Mouse (Mus musculus) limb, embryonic 11.5 days (tissue): ENCODE results near the gene Clstn1. TPM values are rescaled to one million over a fixed set of nuclear protein-coding genes. Genes with fewer than 3 reads are reported as not detected.

ENCODE experiments used
- ATAC-seq: fragments of 200-750 bp; cut with Nextera tagmentation; 2 replicates; pipeline ENCODE4 v1.8.0; 2017; ENCODE audit warnings: low read depth; ENCODE audit not compliant: insufficient number of reproducible peaks, low FRiP score, low TSS enrichment
- DNase-seq: peaks from one replicate; pipeline ENCODE4 v3.0.0-alpha.2; 2015; ENCODE audit warnings: low spot score
- H3K27ac ChIP-seq: fragments of 300-500 bp; sonication (generic); replicated peaks from 2 replicates; pipeline ENCODE4 v1.5.1; 2014; ENCODE audit warnings: low read depth, mild to moderate bottlenecking, low read length
- H3K27me3 ChIP-seq: fragments of 300-500 bp; sonication (generic); 2 replicates; pipeline ENCODE4 v1.6.1; 2014; ENCODE audit warnings: mild to moderate bottlenecking, low read length, mixed read lengths; ENCODE audit not compliant: control insufficient read depth, insufficient read depth
- H3K36me3 ChIP-seq: fragments of 300-500 bp; sonication (generic); 2 replicates; pipeline ENCODE4 v1.6.1; 2014; ENCODE audit warnings: mild to moderate bottlenecking, low read length, moderate library complexity, mixed read lengths; ENCODE audit not compliant: control insufficient read depth, insufficient read depth
- H3K4me1 ChIP-seq: fragments of 300-500 bp; sonication (generic); 2 replicates; pipeline ENCODE4 v1.6.1; 2014; ENCODE audit warnings: low read length, mixed read lengths; ENCODE audit not compliant: control insufficient read depth, insufficient read depth
- H3K4me2 ChIP-seq: fragments of 300-500 bp; sonication (generic); 2 replicates; pipeline ENCODE4 v1.6.1; 2014; ENCODE audit warnings: low read depth, mild to moderate bottlenecking, moderate library complexity; ENCODE audit not compliant: severe bottlenecking
- H3K4me3 ChIP-seq: fragments of 300-500 bp; sonication (generic); 2 replicates; pipeline ENCODE4 v1.5.1; 2014; ENCODE audit warnings: low read depth, low read length
- H3K9ac ChIP-seq: fragments of 300-500 bp; sonication (generic); 2 replicates; pipeline ENCODE4 v1.6.1; 2014; ENCODE audit warnings: mild to moderate bottlenecking, low read length
- H3K9me3 ChIP-seq: fragments of 300-500 bp; sonication (generic); 2 replicates; pipeline ENCODE4 v1.6.1; 2016; ENCODE audit warnings: low read length; ENCODE audit not compliant: control insufficient read depth
- WGBS: fragments of 180-500 bp; shearing (Covaris S2); extraction: QIAGEN DNeasy Blood & Tissue Kit; methylation state at CpG from one replicate; pipeline ENCODE4 v1.1.7; 2014; 5-methylcytosine and 5-hydroxymethylcytosine counted together
- polyA plus RNA-seq: library from polyadenylated mRNA; unstranded; fragments of >200 nt; fragmentation: Nextera tagmentation; extraction: Ambion mirVana; gene quantifications from 2 replicates; pipeline ENCODE4 v1.2.1, GENCODE M21; 2014

Gene Clstn1
- polyA plus RNA-seq, 1 experiment from 2014 or later, result 24.7 TPM

DNA sequence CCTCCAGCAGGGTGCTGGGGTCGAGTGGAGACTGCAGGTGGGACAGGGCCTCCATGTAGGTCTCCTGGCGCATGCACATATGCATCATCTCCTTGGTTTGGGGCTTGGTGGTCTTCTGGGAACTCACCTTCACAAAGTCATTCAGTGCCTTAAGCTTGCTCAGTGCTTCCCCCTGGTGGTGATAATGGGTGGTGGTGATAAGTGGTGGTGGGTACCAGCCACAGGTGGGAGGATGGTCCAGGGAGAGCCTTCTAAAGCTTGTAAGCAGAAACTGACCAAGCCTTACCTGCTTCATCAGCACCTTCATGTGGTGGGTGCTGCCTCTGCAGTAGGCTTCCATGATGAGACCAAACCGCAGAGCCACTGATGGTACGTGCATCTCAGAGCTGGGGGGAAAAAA, 68.0 kb downstream of the Clstn1 start:
- Histone ChIP-seq H3K36me3 (peaks cover 5% of the 10 kb centered on the region), H3K27ac (no peak overlapping the region), H3K27me3 (no peaks in the 10 kb centered on the region), H3K4me3 (no peak overlapping the region), H3K9me3 (no peaks in the 10 kb centered on the region), H3K9ac (no peak overlapping the region), H3K4me1 (no peaks in the 10 kb centered on the region), H3K4me2 (no peak overlapping the region)
- WGBS, result 94% methylated on average over 4 of the region's 4 CpGs
- peak; percentile 40 for DNase-seq
- no peak for ATAC-seq

DNA sequence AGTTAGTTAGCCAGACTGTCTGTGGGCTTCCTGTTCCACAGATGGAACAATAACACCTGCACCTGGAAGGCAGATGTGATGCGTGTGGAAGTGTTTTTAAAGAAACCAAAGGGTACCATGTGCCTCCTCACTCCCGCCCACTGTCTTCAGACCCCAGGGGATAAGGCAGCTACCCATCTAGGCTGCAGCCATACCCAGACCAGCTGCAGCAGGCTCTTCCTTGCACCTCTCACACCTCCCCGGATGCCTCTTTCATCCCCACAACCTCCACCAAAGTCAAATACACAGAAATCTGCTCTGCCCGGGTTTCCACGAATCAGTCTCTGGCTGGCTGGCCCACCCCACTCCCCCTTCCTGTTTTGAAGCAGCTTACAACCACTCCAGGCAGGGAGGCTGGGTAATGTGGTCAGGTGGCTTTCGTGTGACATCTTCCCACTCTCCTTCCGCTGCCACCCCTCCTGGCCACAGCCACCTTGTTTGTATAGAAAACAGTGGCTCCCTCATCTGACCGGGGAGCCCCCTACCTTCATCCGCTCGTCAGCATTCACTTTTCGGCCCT, 71.7 kb downstream of the Clstn1 start:
- no peak overlapping the region for H3K27ac ChIP-seq
- H3K27me3 ChIP-seq, result no peaks in the 10 kb centered on the region
- H3K9ac ChIP-seq, result no peak overlapping the region
- no peak overlapping the region for H3K4me2 ChIP-seq
- H3K4me3 ChIP-seq, result no peak overlapping the region
- no peak for ATAC-seq
- no peak for DNase-seq
- no peaks in the 10 kb centered on the region for H3K9me3 ChIP-seq
- 79% methylated on average over 11 of the region's 11 CpGs for WGBS
- 0 out of 2 replicates have a peak, but pooled peaks cover 2% of the 10 kb centered on the region for H3K36me3 ChIP-seq
- no peaks in the 10 kb centered on the region for H3K4me1 ChIP-seq

DNA sequence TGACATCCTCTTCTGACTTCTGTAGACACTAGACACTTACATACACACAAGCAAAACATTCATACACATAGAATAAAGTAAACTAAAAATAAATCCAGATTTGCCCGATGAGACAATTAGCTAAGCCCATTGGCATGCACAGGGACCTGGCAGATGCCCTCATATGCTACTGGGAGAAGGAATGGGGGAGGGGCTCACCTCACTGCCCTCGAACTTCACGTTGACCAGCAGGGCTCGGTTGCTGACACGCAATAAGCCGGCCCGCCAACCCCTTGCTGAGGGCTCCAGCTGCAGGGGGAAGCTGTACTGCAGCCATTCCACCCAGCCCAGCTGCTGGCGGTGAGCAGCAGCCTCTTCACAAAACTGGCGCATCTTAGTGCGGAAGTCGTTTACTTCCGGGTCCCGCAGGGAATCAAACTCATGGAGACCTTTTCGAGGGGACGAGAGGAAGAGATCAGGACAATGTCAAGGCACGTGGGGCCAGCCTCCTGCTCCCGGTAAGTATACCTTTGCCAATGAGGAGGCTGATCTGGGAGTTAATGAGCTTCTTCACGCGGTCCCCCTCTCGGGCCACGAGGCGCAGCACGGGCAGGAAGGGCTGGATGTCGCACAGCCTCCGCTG, 73.3 kb downstream of the Clstn1 start:
- Histone ChIP-seq H3K36me3 (0 out of 2 replicates have a peak, but pooled peaks cover 2% of the 10 kb centered on the region), H3K9me3 (no peaks in the 10 kb centered on the region), H3K27ac (no peak overlapping the region), H3K4me1 (no peaks in the 10 kb centered on the region), H3K4me2 (no peak overlapping the region), H3K4me3 (no peak overlapping the region), H3K27me3 (no peaks in the 10 kb centered on the region), H3K9ac (no peak overlapping the region)
- ATAC-seq, result no peak
- no peak for DNase-seq
- 74% methylated on average over 25 of the region's 25 CpGs for WGBS

DNA sequence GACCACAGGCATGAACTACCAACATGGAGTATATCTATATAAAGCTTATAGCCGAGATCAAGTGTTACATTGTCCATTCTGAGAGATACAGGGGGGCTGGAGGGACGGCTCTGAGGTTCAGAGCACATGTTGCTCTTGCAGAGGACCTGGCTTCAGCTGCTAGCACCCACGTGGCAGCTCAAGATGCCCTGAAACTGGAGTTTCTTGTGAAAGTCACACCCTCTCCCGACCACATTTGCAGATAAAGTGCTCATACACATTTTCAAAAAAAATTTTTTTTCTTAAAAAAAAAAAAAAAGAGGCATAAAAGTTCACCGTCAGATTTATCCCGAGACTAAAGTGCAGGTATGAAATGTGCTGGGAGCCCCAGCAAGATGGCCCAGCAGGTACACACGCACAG, 74.3 kb downstream of the Clstn1 start:
- H3K4me3 ChIP-seq, result no peak overlapping the region
- no peaks in the 10 kb centered on the region for H3K9me3 ChIP-seq
- no peak overlapping the region for H3K4me2 ChIP-seq
- H3K27ac ChIP-seq, result no peak overlapping the region
- DNase-seq, result no peak
- 87% methylated on average over 7 of the region's 7 CpGs for WGBS
- H3K9ac ChIP-seq, result no peak overlapping the region
- no peaks in the 10 kb centered on the region for H3K27me3 ChIP-seq
- H3K4me1 ChIP-seq, result no peaks in the 10 kb centered on the region
- 0 out of 2 replicates have a peak, but pooled peaks cover 2% of the 10 kb centered on the region for H3K36me3 ChIP-seq
- ATAC-seq, result no peak

DNA sequence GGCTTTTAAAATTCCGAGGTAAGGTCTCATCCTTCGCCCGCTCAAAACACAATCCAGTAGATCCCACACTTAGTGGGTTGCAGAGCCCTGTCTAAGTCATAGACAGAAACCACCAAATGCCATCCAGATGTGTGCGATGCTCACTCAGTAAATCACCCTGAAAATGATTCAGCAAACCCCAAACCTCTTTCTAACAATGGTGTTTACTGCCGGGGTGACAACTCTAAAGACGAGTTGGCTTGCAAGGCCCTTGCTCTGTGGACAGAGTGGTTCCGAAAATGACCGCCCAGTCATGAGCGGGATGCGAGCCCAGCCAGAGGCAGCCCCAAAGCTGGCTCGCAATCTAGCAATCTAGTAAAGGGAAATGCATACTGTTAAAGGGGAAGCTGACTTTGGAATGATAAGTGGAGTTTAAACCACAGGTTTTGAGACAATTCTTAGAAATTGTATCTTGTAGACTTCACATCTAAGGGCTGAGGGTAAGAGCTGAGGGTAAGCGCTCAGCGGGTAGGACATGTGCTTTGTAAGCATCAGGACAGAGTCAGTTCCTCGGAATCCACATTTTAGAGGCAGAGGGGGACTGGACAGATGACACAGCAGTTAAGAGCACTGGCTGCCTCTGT, 75.8 kb downstream of the Clstn1 start:
- Histone ChIP-seq H3K4me1 (no peaks in the 10 kb centered on the region), H3K4me3 (no peak overlapping the region), H3K36me3 (no peaks in the 10 kb centered on the region), H3K4me2 (no peak overlapping the region), H3K9me3 (no peaks in the 10 kb centered on the region), H3K27me3 (no peaks in the 10 kb centered on the region), H3K9ac (no peak overlapping the region), H3K27ac (no peak overlapping the region)
- WGBS, result 82% methylated on average over 14 of the region's 14 CpGs
- ATAC-seq (no peak), DNase-seq (no peak)

DNA sequence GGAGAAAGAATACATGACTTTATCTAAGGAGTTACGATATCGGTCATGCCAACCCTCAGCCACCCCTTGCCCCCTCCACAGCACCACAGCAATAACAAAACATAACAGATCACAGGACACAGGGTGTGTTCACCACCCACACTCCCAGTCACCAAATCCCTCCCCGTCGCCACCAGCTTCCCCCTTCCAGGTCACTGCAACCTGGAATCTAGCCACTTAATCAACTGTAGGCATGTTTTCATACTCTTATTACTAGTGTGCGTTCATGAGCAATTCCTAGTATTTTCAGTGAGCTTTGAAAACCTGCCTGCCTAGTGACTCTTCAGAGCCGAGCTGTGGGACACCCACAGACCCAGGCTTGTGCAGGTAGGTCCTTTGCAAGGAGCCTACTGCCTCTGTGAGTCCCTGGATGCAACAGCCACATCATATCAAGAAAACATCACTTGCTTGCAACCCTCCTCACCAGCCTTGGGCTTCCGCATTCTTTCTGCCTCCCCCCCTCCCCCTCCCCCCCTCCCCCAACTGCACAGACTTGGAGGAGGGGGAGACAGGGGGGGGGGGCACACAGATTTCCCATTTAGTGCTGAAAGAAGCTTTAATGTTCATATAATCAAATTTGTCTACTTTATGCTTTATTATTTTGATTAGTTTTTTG, 77.7 kb downstream of the Clstn1 start:
- 83% methylated on average over 7 of the region's 7 CpGs for WGBS
- Histone ChIP-seq H3K27me3 (no peaks in the 10 kb centered on the region), H3K9me3 (no peaks in the 10 kb centered on the region), H3K27ac (no peak overlapping the region), H3K4me2 (no peak overlapping the region), H3K9ac (no peak overlapping the region), H3K36me3 (no peaks in the 10 kb centered on the region), H3K4me3 (no peak overlapping the region), H3K4me1 (no peaks in the 10 kb centered on the region)
- DNase-seq (no peak), ATAC-seq (no peak)

DNA sequence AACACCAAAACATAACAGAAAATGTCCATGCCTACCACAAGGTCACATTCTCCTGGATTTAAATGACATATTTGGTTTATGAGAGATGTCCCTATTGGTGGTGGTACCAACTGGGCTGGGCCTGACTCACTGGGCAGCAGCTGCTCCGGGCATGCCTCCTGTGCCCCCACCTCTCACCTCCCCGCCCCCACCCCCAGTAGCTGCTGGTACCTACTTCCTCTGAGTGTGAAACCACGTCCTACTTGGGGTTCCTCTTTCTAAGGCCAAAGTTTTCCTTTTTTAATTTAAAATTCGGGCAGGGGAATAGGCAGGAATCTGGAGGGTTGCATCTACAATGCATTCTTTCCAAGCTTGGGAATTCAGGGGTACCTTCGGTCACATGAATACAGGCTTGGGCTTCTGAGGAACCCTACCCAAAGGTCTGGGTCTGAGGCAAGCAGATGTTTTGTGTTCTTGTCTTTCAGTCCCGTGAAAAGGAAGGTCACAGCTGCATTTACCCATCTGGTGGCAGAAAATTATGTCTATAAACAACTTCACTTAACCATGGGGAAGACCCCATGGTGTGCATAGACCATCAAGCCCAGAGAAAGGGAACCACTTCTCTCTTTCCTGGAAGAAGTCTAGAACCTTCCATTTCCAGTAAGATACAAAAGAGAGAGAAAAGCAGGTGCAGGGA, 78.9 kb downstream of the Clstn1 start:
- Histone ChIP-seq H3K9ac (no peak overlapping the region), H3K4me2 (no peak overlapping the region), H3K4me1 (no peaks in the 10 kb centered on the region), H3K27ac (no peak overlapping the region), H3K9me3 (no peaks in the 10 kb centered on the region), H3K4me3 (no peak overlapping the region), H3K36me3 (no peaks in the 10 kb centered on the region), H3K27me3 (no peaks in the 10 kb centered on the region)
- DNase-seq (no peak), ATAC-seq (no peak)
- WGBS, result 78% methylated on average over 6 of the region's 6 CpGs

DNA sequence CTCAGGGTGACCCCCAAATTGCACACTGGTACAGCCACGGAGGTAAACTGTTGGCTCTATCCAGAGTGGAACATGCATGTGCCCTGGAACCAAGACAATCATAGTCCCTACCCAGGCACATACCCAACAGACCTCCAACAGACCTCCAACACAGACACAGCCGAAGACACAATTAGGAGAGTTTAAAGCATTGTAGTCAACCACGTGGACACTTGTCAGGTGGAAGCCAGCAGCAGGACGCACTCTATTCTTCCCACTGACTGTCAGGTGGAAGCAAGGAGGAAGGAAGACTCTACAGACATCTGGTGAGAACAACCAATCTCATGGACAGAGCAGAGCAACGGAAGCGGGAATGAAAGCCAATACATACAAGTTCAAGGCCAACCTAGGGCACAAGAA, 79.4 kb downstream of the Clstn1 start:
- H3K27me3 ChIP-seq, result no peaks in the 10 kb centered on the region
- 89% methylated on average over 6 of the region's 6 CpGs for WGBS

More for the DNA sequence above, 79.4 kb downstream of the Clstn1 start:
- Histone ChIP-seq H3K9ac (no peak overlapping the region), H3K36me3 (no peaks in the 10 kb centered on the region), H3K4me1 (no peaks in the 10 kb centered on the region), H3K4me2 (no peak overlapping the region), H3K4me3 (no peak overlapping the region), H3K9me3 (no peaks in the 10 kb centered on the region), H3K27ac (no peak overlapping the region)
- ATAC-seq (no peak), DNase-seq (no peak)
